Mouse (Mus musculus) kidney, postnatal 0 days (tissue): ENCODE measurements around the gene Pde1b. TPM values are rescaled to one million over a fixed set of nuclear protein-coding genes. Genes with fewer than 3 reads are reported as not detected.

Experiments
- ATAC-seq: fragments of 200-750 bp; cut with Nextera tagmentation; replicated peaks from 2 replicates; pipeline ENCODE4 v1.8.0; 2017; ENCODE audit warnings: low read depth, moderate number of reproducible peaks, moderate TSS enrichment, moderate library complexity; ENCODE audit not compliant: low FRiP score
- DNase-seq: peaks from one replicate; pipeline ENCODE4 v3.0.0-alpha.2; 2016; ENCODE audit warnings: low spot score
- H3K27ac ChIP-seq: fragments of 300-500 bp; sonication (generic); 2 replicates; pipeline ENCODE4 v1.5.1; 2014; ENCODE audit warnings: mild to moderate bottlenecking
- H3K27me3 ChIP-seq: fragments of 300-500 bp; sonication (generic); 2 replicates; pipeline ENCODE4 v1.6.1; 2014; ENCODE audit warnings: low read length, mixed read lengths; ENCODE audit not compliant: insufficient read depth
- H3K36me3 ChIP-seq: fragments of 300-500 bp; sonication (generic); 2 replicates; pipeline ENCODE4 v1.6.1; 2014; ENCODE audit warnings: low read length, mixed read lengths; ENCODE audit not compliant: insufficient read depth
- H3K4me1 ChIP-seq: fragments of 300-500 bp; sonication (generic); replicated peaks from 2 replicates; pipeline ENCODE4 v1.6.1; 2014; ENCODE audit warnings: antibody characterized with exemption, low read length, mixed read lengths; ENCODE audit not compliant: insufficient read depth
- H3K4me2 ChIP-seq: fragments of 300-500 bp; sonication (generic); 2 replicates; pipeline ENCODE4 v1.6.1; 2014; ENCODE audit warnings: mild to moderate bottlenecking, low read length, moderate library complexity, mixed read lengths
- H3K4me3 ChIP-seq: fragments of 300-500 bp; sonication (generic); replicated peaks from 2 replicates; pipeline ENCODE4 v1.5.1; 2014; ENCODE audit warnings: low read depth, low read length
- H3K9ac ChIP-seq: fragments of 300-500 bp; sonication (generic); 2 replicates; pipeline ENCODE4 v1.6.1; 2014; ENCODE audit warnings: low read depth, low read length
- H3K9me3 ChIP-seq: fragments of 300-500 bp; sonication (generic); replicated peaks from 2 replicates; pipeline ENCODE4 v1.6.1; 2016; ENCODE audit warnings: low read length, inconsistent platforms, mixed read lengths
- CTCF ChIP-seq: IDR thresholded peaks from 2 replicates; pipeline ENCODE4 v1.5.1; 2016; ENCODE audit warnings: antibody characterized with exemption, low read depth, mild to moderate bottlenecking, moderate library complexity
- WGBS: fragments of 180-500 bp; shearing (Covaris S2); extraction: QIAGEN DNeasy Blood & Tissue Kit; methylation state at CpG from one replicate; pipeline ENCODE4 v1.1.7; 2014; 5-methylcytosine and 5-hydroxymethylcytosine counted together
- polyA plus RNA-seq: library from polyadenylated mRNA; unstranded; fragments of >200 nt; fragmentation: Nextera tagmentation; extraction: Ambion mirVana; gene quantifications from 2 replicates; pipeline ENCODE4 v1.2.1, GENCODE M21; 2015

The Pde1b gene
- polyA plus RNA-seq, 1 experiment from 2014 or later, result 3.5 TPM

DNA sequence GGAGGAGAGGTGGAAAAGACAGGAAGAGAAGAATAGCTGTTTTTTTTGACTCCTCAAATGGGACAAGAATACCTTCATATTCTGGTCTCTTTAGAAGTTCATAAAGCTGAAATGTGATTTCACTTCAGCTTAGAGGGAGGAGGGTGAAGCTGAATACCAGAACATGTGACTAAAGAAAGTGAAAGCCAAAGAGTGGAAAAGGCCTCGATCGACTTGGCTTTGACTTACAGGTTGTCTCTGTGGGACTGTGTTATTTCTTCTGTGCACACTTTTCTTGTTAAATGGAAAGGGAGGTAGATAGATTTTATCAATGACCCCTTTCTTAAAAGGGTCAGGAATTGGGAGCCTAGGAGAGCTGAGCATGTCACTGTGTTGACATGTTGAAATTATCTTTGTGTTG, 1.6 kb upstream of the Pde1b start:
- Histone ChIP-seq H3K4me1 (no peaks in the 10 kb centered on the region), H3K9me3 (no peaks in the 10 kb centered on the region), H3K9ac (no peak overlapping the region), H3K36me3 (no peaks in the 10 kb centered on the region), H3K27me3 (peaks cover 13% of the 10 kb centered on the region), H3K4me3 (no peak overlapping the region), H3K27ac (no peak overlapping the region), H3K4me2 (no peak overlapping the region)
- no peak for TF ChIP-seq CTCF
- WGBS, result 38% methylated on average over 2 of the region's 2 CpGs
- DNase-seq (no peak), ATAC-seq (no peak)

DNA sequence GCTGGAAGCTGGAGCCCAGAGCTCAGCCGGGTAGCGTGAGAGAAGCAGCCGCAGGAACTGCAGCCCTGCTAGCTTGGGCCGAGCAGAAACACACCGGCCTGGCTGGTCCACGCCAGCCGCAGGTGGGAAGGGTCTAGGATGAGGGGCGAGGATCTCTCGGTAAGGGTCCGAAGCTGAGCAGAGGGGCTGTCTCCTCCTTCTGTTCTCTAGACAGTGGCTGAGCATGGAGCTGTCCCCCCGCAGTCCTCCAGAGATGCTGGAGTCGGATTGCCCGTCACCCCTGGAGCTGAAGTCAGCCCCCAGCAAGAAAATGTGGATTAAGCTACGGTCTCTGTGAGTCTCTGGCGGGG, 392 bp downstream of the Pde1b start:
- no peak for TF ChIP-seq CTCF
- no peaks in the 10 kb centered on the region for H3K36me3 ChIP-seq
- DNase-seq (no peak), ATAC-seq (no peak)
- under 1% methylated on average over 13 of the region's 15 CpGs for WGBS
- H3K4me3 ChIP-seq, result peak overlapping the region; percentile 56
- peaks cover 13% of the 10 kb centered on the region for H3K27me3 ChIP-seq
- H3K4me2 ChIP-seq, result peak overlapping the region; percentile 98
- no peaks in the 10 kb centered on the region for H3K4me1 ChIP-seq
- H3K9ac ChIP-seq, result peak overlapping the region; percentile 52; the same call in 1 of the 2 replicates
- no peak overlapping the region for H3K27ac ChIP-seq
- H3K9me3 ChIP-seq, result no peaks in the 10 kb centered on the region

DNA sequence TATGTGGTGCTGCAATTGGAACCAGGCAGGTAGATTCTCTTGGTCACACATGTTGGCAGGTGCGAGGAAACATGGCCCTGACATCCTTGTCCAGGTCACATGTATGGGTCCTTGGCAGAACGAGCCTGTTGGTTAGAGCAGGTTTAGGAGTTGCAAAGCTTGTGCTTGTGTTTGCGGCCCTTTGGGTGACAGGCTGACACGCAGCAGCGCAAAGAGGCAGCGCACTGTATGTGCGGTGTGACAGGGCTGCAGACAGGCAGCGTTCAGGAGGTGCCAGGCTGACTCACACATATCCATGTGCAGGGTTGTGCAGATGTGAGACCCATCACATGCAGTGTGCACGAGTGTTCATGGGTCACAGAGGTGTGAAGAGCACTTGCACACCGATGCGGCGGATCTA, 826 bp downstream of the Pde1b start:
- 43% methylated on average over 12 of the region's 12 CpGs for WGBS

DNA sequence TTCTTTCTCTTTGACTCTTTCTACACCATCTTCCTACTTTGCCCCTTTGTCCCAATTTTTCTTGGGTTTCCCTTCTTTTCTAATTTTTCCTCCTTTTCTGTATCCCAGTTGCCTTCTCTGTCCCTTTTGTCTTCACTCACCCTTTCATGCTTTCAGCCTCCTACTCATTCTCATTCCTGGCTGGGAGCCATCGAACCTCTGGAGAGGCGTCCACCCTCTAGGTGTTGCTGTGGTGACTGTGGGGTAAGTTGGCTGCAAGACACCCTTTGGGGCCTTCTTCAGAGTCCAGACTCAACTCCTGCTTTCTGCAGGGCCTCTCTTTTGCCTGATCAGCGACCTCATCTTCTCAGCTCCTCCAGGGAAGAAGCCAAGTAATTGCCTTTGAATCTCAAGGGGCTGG, 6.5 kb downstream of the Pde1b start:
- Histone ChIP-seq H3K27me3 (no peaks in the 10 kb centered on the region), H3K27ac (no peak overlapping the region), H3K4me1 (no peaks in the 10 kb centered on the region), H3K4me3 (no peak overlapping the region), H3K9ac (no peak overlapping the region), H3K9me3 (no peaks in the 10 kb centered on the region), H3K4me2 (no peak overlapping the region), H3K36me3 (no peaks in the 10 kb centered on the region)
- 49% methylated on average over 3 of the region's 3 CpGs for WGBS
- no peak for ATAC-seq
- no peak for TF ChIP-seq CTCF
- no peak for DNase-seq

More for the DNA sequence above, 826 bp downstream of the Pde1b start:
- H3K36me3 ChIP-seq, result no peaks in the 10 kb centered on the region
- peak overlapping the region; percentile 98 for H3K4me2 ChIP-seq
- H3K9me3 ChIP-seq, result no peaks in the 10 kb centered on the region
- no peak for TF ChIP-seq CTCF
- no peak overlapping the region for H3K9ac ChIP-seq
- H3K27me3 ChIP-seq, result peaks cover 13% of the 10 kb centered on the region
- no peaks in the 10 kb centered on the region for H3K4me1 ChIP-seq
- H3K4me3 ChIP-seq, result peak overlapping the region; percentile 56
- DNase-seq (no peak), ATAC-seq (no peak)
- no peak overlapping the region for H3K27ac ChIP-seq

DNA sequence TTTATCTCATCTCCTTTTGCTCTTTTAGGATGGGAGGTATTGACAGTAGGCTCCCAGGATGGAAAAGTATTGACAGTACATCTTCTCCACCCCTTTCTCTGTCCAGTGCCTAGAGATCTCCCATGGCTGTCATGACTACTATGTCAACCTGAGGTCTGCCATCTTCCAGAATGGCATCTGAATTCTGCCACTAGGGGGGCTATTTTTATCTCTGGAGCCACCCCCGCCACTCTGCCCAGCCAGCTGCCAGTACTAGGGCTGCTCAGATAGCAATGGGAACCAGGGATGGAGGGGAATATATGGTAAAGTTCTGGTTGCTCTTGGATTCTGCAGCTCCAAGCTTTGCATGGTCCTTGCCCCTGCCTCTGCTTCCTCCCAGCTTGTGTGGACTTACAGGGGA, 8.8 kb downstream of the Pde1b start:
- no peaks in the 10 kb centered on the region for H3K4me1 ChIP-seq
- TF ChIP-seq CTCF, result no peak
- WGBS, result 47% methylated on average over 1 of the region's 1 CpGs
- H3K4me3 ChIP-seq, result no peak overlapping the region
- ATAC-seq, result no peak
- H3K27me3 ChIP-seq, result no peaks in the 10 kb centered on the region
- no peak overlapping the region for H3K4me2 ChIP-seq
- no peak overlapping the region for H3K27ac ChIP-seq
- H3K9me3 ChIP-seq, result no peaks in the 10 kb centered on the region
- H3K36me3 ChIP-seq, result no peaks in the 10 kb centered on the region
- no peak overlapping the region for H3K9ac ChIP-seq
- DNase-seq, result no peak

DNA sequence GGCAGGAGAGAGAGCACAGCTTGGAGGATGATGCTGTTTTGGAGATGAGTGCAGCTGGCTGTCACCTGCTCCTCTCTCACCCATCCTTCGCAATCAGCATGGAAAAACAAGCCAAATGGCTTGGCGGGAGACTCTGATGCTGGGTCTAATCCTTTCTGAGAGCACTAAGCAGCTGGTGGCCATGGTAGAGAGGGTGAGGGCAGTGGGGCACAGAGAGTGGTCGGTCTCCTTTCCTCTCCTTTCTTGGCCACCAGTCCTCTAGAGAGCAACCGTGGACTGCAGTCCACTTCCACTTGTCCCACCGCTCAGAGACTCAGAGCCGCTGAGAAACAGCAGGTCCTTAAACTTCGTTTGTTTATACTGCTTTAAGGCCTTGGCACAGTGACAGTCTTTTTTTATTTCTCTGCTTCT, 10.8 kb downstream of the Pde1b start:
- WGBS, result 12% methylated on average over 7 of the region's 7 CpGs
- H3K27ac ChIP-seq, result no peak overlapping the region
- H3K9me3 ChIP-seq, result no peaks in the 10 kb centered on the region
- no peaks in the 10 kb centered on the region for H3K27me3 ChIP-seq
- H3K9ac ChIP-seq, result no peak overlapping the region
- no peaks in the 10 kb centered on the region for H3K4me1 ChIP-seq
- H3K4me2 ChIP-seq, result peak overlapping the region; percentile 51
- no peak for TF ChIP-seq CTCF
- no peaks in the 10 kb centered on the region for H3K36me3 ChIP-seq
- DNase-seq (no peak), ATAC-seq (peak; percentile 44)
- H3K4me3 ChIP-seq, result peak overlapping the region; percentile 11; the same call in 1 of the 2 replicates

DNA sequence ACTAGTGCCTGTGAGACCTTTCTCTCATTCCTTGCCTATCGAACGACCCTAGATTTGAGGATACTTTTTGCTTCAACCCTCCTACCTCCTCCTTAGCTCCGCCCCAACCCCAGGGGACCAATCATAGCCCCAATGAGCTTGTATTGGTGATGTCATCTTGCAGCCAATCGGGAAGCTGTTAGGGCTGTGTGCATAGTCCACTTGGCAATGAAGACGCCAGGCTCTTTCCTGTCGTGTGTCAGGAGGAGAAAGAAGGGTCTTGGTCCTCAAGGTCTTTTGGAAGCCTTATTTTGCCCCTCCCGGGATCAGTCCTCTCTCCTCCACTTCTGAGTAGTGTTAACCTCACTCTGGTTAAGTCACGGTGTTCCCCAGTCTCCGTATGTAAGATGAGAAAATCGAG, 11.3 kb downstream of the Pde1b start:
- Histone ChIP-seq H3K4me1 (no peaks in the 10 kb centered on the region), H3K4me3 (peak overlapping the region; percentile 11), H3K27ac (no peak overlapping the region), H3K9ac (no peak overlapping the region), H3K36me3 (no peaks in the 10 kb centered on the region), H3K4me2 (peak overlapping the region; percentile 51), H3K9me3 (no peaks in the 10 kb centered on the region), H3K27me3 (no peaks in the 10 kb centered on the region)
- WGBS, result 1% methylated on average over 10 of the region's 10 CpGs
- peak; percentile 96 for ATAC-seq
- TF ChIP-seq CTCF, result no peak
- peak; percentile 92 for DNase-seq
